Mouse (Mus musculus) limb, embryonic 14.5 days (tissue): Measurements from ENCODE around the gene Cds2. TPM values are rescaled to one million over a fixed set of nuclear protein-coding genes. Genes with fewer than 3 reads are reported as not detected.
A peak's percentile ranks its signal among the peaks of the same experiment; 100 is the strongest.
"Not testable (repeated sequence)": the region's sequence is repeated elsewhere in the genome, so short reads cannot be mapped to it uniquely, and the experiment has no call there.

ENCODE experiments used
- ATAC-seq: fragments of 200-750 bp; cut with Nextera tagmentation; 2 replicates; pipeline ENCODE4 v1.8.0; 2017; ENCODE audit warnings: low read depth, moderate number of reproducible peaks, moderate TSS enrichment; ENCODE audit not compliant: low FRiP score
- DNase-seq: peaks from one replicate; pipeline ENCODE4 v3.0.0-alpha.2; 2015; ENCODE audit warnings: low spot score
- H3K27ac ChIP-seq: fragments of 300-500 bp; sonication (generic); replicated peaks from 2 replicates; pipeline ENCODE4 v1.5.1; 2014; ENCODE audit warnings: low read depth, mild to moderate bottlenecking, low read length, moderate library complexity, mixed read lengths
- H3K27me3 ChIP-seq: fragments of 300-500 bp; sonication (generic); 2 replicates; pipeline ENCODE4 v1.6.1; 2014; ENCODE audit warnings: low read length, mixed read lengths; ENCODE audit not compliant: control insufficient read depth, insufficient read depth
- H3K36me3 ChIP-seq: fragments of 300-500 bp; sonication (generic); 2 replicates; pipeline ENCODE4 v1.6.1; 2014; ENCODE audit warnings: mild to moderate bottlenecking, low read length, moderate library complexity, mixed read lengths; ENCODE audit not compliant: control insufficient read depth, insufficient read depth
- H3K4me1 ChIP-seq: fragments of 300-500 bp; sonication (generic); 2 replicates; pipeline ENCODE4 v1.6.1; 2014; ENCODE audit warnings: antibody characterized with exemption, low read length, mixed read lengths; ENCODE audit not compliant: control insufficient read depth, insufficient read depth
- H3K4me2 ChIP-seq: fragments of 300-500 bp; sonication (generic); replicated peaks from 2 replicates; pipeline ENCODE4 v1.6.1; 2014; ENCODE audit warnings: low read depth, mild to moderate bottlenecking, low read length, moderate library complexity; ENCODE audit not compliant: severe bottlenecking
- H3K4me3 ChIP-seq: fragments of 300-500 bp; sonication (generic); replicated peaks from 2 replicates; pipeline ENCODE4 v1.5.1; 2014; ENCODE audit warnings: low read length
- H3K9ac ChIP-seq: fragments of 300-500 bp; sonication (generic); 2 replicates; pipeline ENCODE4 v1.6.1; 2014; ENCODE audit warnings: mild to moderate bottlenecking, low read depth, low read length, moderate library complexity; ENCODE audit not compliant: severe bottlenecking
- H3K9me3 ChIP-seq: fragments of 300-500 bp; sonication (generic); 2 replicates; pipeline ENCODE4 v1.6.1; 2016; ENCODE audit warnings: low read length; ENCODE audit not compliant: control insufficient read depth
- POLR2A ChIP-seq: fragments of 200-500 bp; IDR thresholded peaks from 2 replicates; pipeline ENCODE4 v1.8.0; 2012; ENCODE audit warnings: inconsistent platforms, mild to moderate bottlenecking, moderate library complexity, borderline replicate concordance; ENCODE audit not compliant: insufficient read depth, insufficient read length; ENCODE audit errors: extremely low read depth
- WGBS: fragments of 180-500 bp; shearing (Covaris S2); extraction: QIAGEN DNeasy Blood & Tissue Kit; methylation state at CpG from one replicate; pipeline ENCODE4 v1.1.7; 2014; 5-methylcytosine and 5-hydroxymethylcytosine counted together
- polyA plus RNA-seq, 2 experiments: library from polyadenylated mRNA; depleted of rRNA in 1 of 2; stranded (reverse) in 1 of 2; unstranded in 1 of 2; fragments of >200 nt; fragmentation: Nextera tagmentation in 1 of 2; extraction: Ambion mirVana in 1 of 2; gene quantifications; 2 replicates each; pipeline versions ENCODE4 v1.2.1 to v1.2.3; 2012 to 2014

Gene Cds2
- polyA plus RNA-seq, 2 experiments: 17.1 to 21.2 TPM

DNA sequence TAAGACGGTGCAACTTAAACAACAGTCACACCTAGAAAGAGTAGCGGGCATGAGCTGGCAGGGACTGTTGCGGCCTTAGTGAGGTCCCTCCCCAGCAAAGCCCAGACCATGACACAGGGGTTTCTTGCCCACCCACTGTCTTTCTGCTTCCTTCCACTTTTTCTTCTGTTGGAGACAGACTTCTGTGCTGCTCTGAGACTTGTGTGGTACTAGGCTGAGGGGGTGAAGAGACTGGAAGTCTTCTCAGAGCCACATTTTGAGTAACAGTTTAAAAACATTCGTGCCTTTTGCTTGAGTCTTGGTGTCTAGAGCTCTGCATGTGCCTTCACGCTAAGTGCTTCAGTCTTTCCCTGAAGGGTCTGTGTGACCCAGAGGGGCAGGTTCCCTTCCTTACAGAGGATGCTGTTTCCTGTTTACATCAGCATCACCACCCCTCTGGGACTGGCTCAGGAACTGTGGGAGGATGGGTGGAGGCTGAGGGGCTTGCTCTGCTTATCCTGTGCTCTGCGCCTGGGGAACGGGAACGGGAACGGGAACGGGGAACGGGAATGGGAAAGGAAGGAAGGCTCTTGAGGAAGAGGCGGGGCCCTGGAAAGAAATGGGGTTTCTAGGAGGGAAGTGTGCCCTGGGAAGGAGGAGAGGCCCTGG lies 21.7 kb downstream of the Cds2 start:
- Histone ChIP-seq H3K4me3 (no peak overlapping the region), H3K9me3 (no peaks in the 10 kb centered on the region), H3K36me3 (peaks cover 4% of the 10 kb centered on the region; the same call in 1 of the 2 replicates), H3K27ac (no peak overlapping the region), H3K4me2 (no peak overlapping the region), H3K9ac (no peak overlapping the region), H3K4me1 (peaks cover 11% of the 10 kb centered on the region), H3K27me3 (no peaks in the 10 kb centered on the region)
- no peak for DNase-seq
- no peak for TF ChIP-seq POLR2A
- ATAC-seq: no peak; the same call in 1 of the 2 replicates
- whole genome bisulfite sequencing: 79% methylated on average over 12 of the region's 12 CpGs

DNA sequence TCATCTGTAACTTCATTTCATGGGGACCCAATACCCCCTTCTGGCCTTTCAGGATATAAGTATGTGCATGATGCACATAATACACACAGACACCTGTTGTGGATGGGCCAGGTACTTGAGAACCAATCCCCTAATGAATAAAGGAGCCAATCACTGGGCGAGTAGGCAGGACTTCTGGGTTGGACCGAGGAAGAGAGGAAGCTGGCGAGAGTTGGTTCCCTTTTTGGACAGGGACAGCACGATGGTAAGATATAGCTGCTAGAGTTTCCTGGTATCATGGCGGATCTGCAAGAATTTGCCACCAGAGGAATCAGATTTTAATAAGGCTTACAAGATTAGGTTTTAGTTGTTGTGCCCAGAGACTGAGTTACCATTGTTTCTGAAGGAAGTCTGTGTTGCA lies 22.8 kb downstream of the Cds2 start:
- not testable (repeated sequence) for H3K9ac ChIP-seq, H3K4me2 ChIP-seq, H3K27me3 ChIP-seq, H3K36me3 ChIP-seq, H3K9me3 ChIP-seq, H3K4me3 ChIP-seq, H3K27ac ChIP-seq, ATAC-seq, DNase-seq
- WGBS: 89% methylated on average over 5 of the region's 5 CpGs
- H3K4me1 ChIP-seq: peaks cover 11% of the 10 kb centered on the region

DNA sequence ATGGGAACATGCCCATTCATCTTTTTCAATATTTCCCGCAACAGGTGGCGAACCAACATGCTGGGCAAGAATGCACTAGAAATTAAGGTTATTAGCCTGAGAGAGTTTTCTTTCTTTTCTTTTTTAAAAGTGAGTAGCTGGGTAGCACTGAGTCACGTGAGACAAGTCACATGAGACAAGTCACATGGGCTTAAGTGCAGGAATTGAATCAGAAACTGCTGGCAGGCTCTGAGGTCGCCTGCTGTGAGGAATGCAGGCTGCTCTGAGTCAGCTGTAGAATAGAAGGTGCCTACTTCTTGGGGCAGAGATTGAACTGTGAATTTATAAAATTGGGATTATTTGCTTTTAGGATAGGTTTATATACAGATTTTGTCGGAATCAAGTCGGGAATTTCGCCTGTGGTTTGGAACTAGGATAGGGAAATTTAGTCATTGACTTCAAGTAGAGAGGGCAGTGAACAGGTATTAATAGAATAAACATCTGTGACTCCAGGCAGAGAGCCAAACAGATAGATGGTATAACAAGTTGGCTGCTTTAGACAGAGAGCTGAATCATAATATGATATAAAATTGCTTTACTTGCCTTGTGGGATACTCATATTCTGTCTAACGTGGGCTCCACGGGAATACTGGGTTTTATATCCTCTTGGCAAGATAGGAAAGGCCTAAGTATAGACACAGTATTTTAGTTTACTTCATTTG lies 23.6 kb downstream of the Cds2 start:
- TF ChIP-seq POLR2A: no peak
- H3K27ac ChIP-seq: no peak overlapping the region
- 72% methylated on average over 9 of the region's 9 CpGs for WGBS

DNA sequence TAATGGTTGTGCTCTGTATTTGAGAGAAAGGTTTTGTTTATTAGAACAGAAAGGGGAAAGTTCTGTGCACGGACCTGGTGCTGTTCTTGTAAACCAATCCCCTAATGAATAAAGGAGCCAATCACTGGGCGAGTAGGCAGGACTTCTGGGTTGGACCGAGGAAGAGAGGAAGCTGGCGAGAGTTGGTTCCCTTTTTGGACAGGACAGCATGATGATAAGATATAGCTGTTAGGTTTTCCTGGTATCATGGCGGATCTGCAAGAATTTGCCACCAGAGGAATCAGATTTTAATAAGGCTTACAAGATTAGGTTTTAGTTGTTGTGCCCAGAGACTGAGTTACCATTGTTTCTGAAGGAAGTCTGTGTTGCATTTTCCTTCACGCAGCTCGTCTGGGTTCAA lies 26.3 kb downstream of the Cds2 start:
- H3K9ac ChIP-seq, H3K4me1 ChIP-seq, H3K4me3 ChIP-seq, H3K27ac ChIP-seq, H3K4me2 ChIP-seq, DNase-seq, H3K36me3 ChIP-seq, ATAC-seq, H3K27me3 ChIP-seq, H3K9me3 ChIP-seq: not testable (repeated sequence)
- 74% methylated on average over 5 of the region's 7 CpGs for WGBS

More for the DNA sequence above, 23.6 kb downstream of the Cds2 start:
- no peak overlapping the region for H3K9ac ChIP-seq
- no peak overlapping the region for H3K4me2 ChIP-seq
- peaks cover 11% of the 10 kb centered on the region for H3K4me1 ChIP-seq
- no peak overlapping the region for H3K4me3 ChIP-seq
- DNase-seq (peak; percentile 58), ATAC-seq (peak; percentile 64; the same call in 1 of the 2 replicates)
- H3K36me3 ChIP-seq: no peaks in the 10 kb centered on the region
- H3K27me3 ChIP-seq: no peaks in the 10 kb centered on the region
- no peaks in the 10 kb centered on the region for H3K9me3 ChIP-seq

DNA sequence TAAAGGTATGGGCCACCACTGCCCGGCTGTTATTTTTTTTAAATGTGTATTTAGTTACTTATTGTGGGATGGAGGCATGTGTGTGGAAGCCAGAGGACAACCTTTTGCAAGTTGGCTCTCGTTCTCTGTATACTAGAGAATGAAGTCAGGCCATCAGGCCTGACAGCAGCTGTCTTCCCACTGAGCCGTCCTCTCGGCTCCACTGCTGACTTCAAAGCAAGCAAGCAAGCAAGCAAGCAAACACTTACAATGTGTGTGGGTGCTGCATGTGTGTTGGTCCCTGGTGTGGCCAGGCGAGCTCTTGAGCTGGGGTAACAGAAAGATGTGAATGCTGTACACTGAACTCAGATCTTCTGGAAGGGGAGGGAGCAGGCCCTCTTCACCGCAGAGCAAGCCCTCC lies 27.9 kb downstream of the Cds2 start:
- Histone ChIP-seq H3K36me3 (peaks cover 15% of the 10 kb centered on the region), H3K4me3 (no peak overlapping the region), H3K9ac (no peak overlapping the region), H3K27ac (no peak overlapping the region), H3K27me3 (no peaks in the 10 kb centered on the region), H3K4me1 (no peaks in the 10 kb centered on the region), H3K9me3 (no peaks in the 10 kb centered on the region), H3K4me2 (no peak overlapping the region)
- no peak for TF ChIP-seq POLR2A
- 76% methylated on average over 6 of the region's 6 CpGs for WGBS
- ATAC-seq (no peak), DNase-seq (no peak)

DNA sequence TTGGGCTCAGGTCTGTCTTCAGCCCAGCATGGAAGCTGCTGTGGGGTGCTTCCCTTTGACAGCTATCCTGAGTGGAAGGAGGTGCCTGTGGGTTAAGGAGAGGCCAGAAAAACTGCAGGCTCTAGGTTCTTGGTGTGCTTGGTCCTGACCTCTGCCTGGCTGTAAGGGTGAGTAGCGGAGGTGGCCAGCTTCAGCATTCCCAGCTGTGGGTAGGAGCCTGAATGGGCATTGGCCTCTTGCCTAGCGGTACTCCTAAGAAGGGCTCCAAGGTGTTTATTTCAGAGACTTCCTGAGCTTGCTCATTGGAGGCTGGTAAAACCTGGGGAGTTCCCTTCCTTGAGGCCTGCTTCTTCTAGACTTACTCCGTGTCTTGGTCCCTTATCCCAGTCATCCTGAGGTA lies 28.3 kb downstream of the Cds2 start:
- ATAC-seq (no peak), DNase-seq (no peak)
- no peak overlapping the region for H3K4me3 ChIP-seq
- H3K4me1 ChIP-seq: no peaks in the 10 kb centered on the region
- H3K4me2 ChIP-seq: no peak overlapping the region
- no peaks in the 10 kb centered on the region for H3K27me3 ChIP-seq
- H3K27ac ChIP-seq: no peak overlapping the region
- peaks cover 20% of the 10 kb centered on the region for H3K36me3 ChIP-seq
- no peak for TF ChIP-seq POLR2A
- 53% methylated on average over 3 of the region's 3 CpGs for WGBS
- no peak overlapping the region for H3K9ac ChIP-seq
- H3K9me3 ChIP-seq: no peaks in the 10 kb centered on the region
